Mouse (Mus musculus): ENCODE data around the gene Tnrc6b.
"Not testable (repeated sequence)": the region's sequence is repeated elsewhere in the genome, so short reads cannot be mapped to it uniquely, and the experiment has no call there.

The Tnrc6b gene

DNA sequence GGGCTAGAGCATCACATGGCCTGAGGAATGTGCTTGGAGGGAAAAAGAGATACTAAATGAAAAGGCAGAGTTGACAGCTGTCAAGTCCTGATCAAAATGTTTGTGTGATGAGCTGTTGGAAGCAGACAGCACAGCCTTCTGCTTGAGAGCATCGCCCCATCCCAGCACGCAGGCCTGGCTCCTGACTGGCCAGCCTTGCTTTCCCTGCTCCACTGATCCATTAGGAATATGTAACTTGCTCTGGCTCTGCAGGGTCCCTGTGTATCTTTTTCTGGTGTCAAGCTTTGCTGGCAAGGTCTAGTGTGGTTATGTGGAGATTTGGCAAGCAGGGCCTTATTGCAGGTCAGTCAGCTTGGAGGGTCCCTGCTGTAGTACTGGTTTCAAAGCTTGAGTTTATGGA is 148.3 kb downstream of the Tnrc6b start:
- no peak for DNase-seq

DNA sequence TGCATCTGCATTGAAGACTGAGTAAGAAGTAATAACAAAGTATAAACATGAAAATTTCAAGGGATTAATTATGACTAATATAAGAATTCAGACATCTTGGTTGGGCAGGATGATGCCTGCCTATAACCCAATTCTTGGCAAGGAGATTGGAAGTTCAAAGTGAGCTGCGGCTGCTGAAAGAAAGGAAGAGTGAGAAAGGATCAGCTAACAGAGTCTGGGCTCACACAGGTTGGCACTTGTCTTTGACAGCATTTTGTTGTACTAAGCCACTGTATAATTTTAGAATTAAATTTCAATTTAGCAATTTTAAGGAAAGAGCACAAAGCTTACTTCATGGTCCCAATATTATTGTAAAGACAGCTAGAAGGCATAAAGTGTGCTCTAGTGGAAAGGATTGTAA is 150.2 kb downstream of the Tnrc6b start:
- no peak for DNase-seq

DNA sequence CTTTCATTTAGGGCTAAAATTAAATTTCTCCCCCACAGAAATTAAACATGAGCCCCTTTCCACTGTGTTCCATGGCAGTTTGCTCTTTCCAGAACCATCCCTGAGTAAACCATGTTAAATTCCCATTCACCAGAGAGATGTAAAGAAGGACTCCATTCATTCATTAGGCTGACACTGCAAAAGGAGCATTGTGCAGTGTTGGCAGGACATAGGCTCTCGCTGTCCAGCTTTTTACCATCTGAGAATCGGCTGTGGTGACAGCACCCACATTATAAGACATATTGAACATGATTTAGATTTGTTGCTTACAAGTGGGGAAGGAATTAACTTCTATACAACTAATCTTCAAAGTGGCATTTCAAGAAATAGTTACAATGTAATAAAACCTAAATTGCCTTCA is 150.9 kb downstream of the Tnrc6b start:
- no peak for DNase-seq

DNA sequence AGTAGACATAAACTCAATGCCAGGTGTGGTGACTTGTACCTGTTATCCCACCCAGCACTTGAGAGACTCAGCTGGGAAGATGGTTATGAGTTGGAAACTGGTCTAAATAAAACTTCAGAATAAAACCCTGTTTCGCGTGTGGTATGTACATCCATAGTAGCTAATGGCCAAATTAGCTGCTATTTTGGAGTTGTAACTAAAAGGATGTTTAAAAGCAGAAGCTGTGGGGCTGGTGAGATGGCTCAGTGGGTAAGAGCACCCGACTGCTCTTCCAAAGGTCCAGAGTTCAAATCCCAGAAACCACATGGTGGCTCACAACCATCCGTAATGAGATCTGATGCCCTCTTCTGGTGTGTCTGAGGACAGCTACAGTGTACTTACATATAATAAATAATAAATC is 157.5 kb downstream of the Tnrc6b start:
- DNase-seq = not testable (repeated sequence)

DNA sequence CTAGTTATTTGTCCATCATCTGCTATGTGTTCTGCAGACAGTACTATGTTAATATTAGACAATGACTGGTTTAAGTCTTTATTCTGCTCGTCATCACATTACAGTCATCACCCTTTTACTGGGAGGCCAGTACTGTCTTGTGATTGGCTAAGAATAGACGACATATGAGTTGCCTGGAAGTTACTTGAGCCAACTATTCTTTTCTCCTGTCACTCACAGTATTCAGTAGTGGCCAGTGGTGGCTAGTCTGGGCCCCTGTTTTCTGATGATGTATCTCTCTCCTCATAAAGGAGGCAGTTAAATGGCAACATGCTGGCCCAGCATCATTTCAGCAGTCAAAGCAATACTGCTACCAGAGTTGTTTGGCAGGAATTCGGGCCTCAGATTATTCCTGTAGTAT is 163.6 kb downstream of the Tnrc6b start:
- DNase-seq = no peak

DNA sequence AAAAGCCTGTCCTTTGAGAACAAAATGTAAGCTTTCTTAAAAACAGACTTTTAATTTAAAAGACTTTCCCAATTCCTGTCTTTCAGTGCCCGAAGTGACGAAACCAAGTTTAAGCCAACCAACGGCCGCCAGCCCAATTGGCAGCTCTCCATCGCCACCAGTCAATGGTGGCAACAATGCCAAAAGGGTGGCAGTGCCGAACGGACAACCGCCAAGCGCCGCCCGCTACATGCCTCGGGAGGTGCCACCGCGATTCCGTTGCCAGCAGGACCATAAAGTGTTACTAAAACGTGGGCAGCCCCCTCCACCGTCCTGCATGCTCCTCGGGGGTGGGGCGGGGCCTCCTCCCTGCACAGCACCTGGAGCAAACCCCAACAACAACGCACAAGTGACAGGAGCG is 165.1 kb downstream of the Tnrc6b start:
- peak; percentile 14 for DNase-seq

DNA sequence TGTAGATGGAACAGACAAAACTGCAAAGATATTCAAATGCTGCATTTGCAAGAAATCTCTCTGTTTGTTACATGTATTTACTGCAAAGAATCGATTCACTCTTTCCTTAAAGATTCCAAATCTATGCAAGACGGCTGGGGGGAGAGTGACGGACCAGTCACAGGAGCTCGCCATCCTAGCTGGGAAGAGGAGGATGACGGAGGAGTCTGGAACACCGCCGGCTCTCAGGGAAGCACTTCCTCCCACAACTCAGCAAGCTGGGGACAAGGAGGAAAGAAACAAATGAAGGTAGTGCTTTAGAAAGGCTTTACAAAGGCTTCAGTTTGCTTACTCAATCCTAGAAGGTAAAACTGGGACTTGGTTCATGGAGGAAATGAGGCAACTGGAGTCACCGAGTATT is 173.0 kb downstream of the Tnrc6b start:
- DNase-seq = no peak

DNA sequence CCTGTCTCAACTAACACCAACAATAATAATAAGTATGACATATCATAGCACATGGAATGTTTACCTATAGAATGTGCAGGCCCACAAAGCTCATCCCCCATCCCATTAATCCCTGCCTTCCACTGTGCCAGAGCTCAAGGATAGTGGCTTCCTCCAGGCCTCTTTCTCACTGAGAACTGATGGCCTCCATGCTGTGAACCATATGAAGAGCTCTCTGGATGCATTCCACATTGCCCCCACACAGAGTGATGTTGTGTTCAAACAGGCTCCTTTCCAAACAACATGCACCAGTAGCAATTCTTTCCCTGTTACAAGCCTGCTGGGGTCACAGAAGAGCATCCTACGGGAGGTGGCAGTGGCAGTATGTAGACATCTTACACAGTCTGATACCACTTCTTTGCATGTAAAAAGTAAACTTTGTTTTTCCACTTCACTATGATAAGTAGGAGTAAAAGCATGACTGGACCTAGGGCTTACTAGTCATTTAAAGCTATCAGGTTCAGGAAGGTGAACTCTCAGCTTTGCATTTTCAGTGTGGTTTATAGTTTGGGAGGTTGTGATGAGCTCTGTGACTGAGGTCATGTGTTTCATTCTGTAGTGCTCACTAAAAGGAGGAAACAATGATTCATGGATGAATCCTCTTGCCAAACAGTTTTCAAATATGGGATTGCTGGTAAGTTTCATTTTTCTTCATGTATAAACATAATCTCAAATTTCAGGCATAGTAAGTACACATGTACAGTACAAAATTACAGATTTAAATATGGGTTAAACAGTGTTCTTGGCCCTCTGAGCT is 175.4 kb downstream of the Tnrc6b start:
- DNase-seq = no peak

DNA sequence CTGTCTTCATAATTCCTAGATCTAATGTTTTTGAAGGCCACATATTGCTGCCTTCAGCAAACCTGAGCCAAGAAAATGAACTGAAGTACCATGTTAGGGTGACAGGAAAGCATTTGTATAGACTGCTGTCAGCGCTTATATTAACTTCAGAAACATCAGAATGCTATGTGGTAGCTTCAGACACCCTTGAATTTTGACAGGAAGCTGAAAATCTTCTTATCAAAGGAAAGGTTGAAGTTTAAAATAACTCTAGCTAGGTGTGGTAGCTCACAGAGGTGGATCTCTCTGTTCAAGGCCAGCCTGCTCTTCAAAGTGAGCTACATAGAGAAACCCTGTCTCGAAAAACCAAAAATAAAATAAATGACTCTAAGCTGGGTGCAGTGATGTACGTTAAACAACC is 181.2 kb downstream of the Tnrc6b start:
- DNase-seq = no peak

DNA sequence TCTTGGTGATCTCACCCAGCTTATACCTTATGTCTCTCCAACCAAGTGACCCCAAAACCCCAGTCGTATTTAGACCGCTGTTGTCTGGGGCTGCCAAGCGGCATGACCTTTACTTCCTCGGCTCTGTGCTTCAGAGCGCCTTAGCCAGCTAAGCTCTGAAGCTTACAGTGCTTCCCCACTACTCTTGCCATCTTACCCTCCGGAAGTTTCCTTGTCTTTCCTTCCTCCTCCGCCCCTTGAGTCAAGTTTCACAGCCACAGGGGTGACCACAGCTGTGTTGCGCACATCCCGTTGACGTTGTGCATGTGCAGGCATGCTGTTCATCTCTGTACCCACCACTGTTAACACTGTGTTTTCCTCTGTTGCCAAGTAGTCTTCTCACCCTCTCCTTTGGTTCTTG is 185.6 kb downstream of the Tnrc6b start:
- DNase-seq = no peak

DNA sequence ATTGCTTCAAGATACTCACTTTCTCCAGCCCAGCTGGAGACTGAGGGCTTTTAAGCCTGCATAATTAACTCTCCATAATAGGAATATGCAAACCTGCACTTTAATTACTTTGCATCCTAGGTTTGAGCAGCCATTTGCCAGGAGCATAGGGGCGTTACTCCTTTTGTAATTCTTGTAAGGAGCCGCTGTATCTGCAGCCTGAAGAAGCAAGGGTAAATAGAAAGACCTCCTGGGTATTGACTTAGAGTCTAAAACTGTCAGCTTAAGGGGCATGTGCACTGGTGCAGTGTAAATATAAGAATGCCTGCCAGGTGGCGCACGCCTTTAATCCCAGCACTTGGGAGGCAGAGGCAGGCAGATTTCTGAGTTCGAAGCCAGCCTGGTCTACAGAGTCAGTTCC is 186.8 kb downstream of the Tnrc6b start:
- DNase-seq = no peak

DNA sequence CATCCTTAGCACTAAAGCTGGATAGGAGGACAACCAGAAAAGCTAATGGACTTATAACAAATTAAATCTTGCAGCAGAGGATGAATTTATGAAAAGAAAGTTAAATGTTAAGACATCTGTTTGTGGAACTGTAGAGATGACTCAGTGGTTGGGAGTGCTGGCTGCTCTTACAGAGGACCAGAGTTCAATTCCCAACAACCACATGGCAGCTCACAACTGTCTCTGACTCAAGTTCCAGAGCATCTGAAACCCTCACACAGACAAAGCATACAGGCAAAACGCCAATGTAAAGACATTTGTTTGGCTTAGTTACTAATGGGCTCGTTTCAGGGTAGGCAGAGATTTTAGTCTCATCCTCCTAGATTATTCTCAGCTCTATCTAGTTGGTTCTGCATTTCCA is 188.7 kb downstream of the Tnrc6b start:
- no peak for DNase-seq

DNA sequence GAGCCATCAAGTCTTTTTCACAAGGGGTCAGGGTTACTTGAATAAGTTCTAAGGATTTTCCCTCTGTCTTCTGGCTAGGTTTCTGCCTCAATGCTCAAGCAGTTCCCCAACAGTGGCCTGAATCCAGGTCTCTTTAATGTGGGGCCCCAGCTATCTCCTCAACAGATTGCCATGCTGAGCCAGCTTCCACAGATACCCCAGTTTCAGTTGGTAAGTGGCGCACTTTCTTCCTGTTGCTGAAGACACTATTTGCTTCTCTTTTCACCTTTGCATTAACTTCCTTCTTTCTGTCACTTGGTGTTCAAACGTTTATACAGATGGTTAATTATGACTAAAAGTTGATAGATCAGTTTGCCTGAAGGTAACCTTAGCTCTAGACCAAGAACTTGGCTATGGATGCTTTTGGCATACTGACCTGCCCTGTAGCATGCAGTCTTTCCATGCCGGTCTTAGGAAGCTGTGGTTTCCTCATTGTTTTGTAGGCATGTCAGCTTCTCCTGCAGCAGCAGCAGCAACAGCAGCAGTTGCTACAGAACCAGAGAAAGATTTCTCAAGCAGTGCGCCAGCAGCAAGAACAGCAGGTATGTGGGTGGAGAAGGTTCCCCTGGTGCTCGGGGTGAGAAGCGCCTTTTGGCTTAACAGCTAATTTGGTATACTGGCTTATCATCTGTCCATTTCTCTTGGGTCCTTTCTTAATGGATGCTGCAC is 190.8 kb downstream of the Tnrc6b start:
- DNase-seq = no peak

DNA sequence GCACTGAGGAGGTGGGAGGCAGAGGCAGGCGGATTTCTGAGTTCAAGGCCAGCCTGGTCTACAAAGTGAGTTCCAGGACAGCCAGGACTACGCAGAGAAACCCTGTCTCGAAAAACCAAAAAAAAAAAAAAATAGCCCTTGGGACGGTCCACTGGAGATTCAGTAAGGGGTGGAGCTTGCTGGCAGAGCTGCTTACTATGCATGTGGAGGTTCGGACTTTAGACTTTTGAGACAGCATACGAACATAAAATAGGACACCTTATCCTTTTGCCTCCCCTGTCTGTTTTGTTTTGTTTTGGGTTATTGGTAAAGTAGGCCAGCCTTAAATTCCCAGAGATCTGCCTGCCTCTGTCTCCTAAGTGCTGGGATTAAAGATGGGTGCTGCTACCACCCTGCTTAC is 193.7 kb downstream of the Tnrc6b start:
- DNase-seq = not testable (repeated sequence)

DNA sequence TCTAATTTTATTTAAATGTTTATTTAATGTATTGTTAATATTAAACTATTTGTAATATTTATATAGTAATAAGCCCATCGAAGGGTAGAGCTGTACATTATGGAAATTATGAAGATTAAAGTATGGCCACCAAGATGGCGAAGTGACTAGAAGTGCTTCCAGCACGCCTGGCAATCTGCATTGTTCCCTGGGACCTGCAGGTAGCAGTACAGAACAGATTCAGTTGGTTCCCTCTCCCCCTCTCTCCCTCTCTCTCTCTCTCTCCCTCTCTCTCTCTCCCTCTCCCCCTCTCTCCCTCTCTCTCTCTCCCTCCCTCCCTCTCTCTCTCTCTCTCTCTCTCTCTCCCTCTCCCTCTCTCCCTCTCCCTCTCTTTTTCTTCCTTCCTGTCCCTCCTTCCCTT is 199.1 kb downstream of the Tnrc6b start:
- no peak for DNase-seq

DNA sequence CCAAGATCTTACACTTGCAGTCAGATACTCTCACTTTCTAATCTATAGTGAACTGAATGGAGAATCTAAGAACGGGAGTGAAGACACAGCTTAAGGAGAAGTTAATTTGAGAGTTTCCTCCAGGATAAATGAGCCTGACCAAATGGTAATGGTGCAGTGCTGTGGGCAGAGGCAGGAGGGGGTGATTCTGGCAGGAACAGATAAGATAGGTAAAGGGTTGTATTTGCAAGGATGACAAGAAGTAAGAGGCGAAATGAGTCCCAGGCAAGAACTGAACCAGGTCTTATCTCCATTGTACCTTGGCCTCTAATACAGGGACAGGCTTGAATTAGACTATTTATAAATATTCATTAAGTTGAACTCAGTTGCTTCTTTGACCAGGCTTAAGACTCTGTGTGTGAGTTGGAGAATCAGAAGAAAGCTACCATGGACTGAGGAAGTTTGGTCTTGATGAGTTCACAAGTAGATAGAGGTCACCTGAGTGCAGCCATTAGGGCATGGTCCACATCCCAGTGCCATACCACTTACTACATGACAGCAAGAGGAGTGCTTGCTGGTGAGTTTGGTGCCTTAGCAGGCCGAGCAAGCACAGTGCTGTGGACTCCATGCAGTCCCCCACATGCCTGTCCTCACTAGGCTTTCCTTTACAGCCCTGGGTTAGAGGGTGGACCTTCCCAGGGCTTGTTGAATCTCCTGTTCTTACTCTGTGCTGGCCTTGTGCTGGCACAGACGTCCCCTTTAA is 199.8 kb downstream of the Tnrc6b start:
- no peak for DNase-seq

DNA sequence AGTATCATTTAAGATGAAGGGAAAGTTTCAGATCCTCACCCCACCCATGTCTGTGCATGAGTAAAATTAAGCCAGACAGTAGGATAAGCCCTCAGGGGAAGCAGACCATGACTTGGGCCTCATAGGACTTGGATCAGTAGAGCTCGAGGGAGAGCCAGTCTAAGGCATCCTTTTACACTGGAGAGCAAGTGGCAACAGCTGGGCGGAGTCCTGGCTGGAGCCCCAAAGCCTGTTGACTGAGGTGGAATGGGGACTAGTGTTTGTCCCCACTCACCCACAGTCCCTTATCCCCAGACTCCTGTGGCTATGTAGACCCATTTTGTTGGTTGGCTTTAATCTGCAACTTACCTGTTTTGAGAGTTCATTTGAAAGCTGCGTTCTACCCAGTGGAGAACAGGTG is 201.1 kb downstream of the Tnrc6b start:
- DNase-seq = peak; percentile 12

DNA sequence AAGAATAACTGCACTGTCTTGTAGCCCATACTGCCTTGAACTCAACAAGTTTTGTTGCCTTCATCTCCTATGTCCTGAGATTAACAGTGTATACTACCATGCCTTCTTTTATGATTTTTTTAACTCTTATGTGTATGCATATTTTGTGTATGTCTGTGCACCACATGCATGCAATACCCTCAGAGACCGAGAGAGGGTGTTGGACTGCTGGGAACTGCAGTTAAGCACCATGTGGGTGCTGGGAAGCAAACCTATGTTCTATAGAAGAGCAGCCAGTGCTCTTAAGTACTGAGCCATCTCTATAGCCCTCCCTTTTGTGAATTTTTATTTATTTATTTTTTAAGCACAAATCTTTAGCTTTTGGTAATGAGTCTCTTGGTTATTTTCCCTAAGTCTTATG is 202.7 kb downstream of the Tnrc6b start:
- DNase-seq = no peak

DNA sequence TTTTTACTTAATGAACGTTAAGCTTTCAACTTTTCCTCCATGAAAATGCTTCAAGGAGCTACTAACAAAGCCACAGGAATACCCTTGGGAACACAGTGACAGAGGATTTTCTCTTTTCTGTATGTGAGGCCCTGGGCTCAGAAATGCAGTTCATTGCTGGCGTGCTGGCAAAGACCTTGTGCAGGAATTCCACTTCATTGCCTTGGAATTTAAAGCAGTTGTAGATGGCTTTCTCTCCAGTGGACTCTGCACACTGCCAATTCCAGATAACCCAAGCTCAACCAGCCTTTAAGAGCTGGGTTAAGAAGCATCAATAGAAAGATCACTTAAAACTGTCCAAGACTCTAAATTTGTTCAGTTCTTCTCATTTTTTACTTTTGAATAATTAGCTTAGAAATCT is 204.7 kb downstream of the Tnrc6b start:
- DNase-seq = peak; percentile 42

DNA sequence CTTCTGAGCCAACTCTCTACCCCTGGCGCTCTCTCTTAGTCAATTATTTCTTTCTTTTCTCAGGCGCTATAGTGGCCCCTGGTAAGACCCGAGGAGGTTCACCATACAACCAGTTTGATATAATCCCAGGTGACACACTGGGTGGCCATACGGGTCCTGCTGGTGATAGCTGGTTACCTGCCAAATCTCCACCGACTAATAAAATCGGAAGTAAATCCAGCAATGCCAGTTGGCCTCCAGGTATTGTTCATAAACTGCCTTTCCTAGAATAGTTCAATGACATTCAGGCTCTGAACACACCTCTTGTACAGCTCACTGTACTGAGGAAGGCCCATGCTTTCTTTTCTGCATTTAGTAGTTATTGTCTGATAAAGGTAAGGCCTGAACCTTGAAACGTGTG is 205.5 kb downstream of the Tnrc6b start:
- no peak for DNase-seq

DNA sequence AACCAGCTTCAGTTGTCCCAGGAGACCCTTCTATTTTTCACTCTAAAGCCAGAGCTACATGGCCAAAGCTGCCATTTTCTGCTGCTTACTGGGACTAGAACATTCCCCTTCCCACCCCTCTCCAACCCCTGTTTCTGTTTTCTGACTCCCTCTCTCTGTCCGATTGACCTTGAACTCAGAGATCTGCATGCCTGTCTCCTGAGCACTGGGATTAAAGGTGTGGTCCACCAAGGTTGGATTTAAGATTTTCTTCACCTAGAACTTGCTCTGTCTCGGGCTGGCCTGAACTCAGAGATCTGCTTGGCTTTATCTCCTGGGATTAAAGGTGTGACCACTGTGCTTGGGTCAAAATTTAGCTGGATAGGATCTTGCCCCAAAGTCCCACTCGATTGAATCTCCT is 209.2 kb downstream of the Tnrc6b start:
- no peak for DNase-seq

DNA sequence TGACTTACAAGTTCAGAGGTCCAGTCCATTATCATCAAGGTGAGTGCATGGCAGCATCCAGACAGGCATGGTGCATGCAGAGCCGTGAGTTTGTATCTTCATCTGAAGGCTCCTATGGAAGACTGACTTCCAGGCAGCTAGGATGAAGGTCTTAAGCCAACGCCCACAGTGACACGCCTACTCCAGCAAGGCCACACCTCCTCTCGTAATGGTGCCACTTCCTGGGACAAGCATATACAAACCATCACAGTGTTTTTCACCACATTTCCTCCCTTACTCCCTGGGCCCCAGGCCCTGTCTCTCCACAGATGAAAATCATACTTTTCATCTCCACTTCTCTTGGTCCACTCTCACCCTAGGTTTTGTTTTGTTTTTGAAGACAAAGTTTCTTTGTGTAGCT is 210.7 kb downstream of the Tnrc6b start:
- DNase-seq = no peak

DNA sequence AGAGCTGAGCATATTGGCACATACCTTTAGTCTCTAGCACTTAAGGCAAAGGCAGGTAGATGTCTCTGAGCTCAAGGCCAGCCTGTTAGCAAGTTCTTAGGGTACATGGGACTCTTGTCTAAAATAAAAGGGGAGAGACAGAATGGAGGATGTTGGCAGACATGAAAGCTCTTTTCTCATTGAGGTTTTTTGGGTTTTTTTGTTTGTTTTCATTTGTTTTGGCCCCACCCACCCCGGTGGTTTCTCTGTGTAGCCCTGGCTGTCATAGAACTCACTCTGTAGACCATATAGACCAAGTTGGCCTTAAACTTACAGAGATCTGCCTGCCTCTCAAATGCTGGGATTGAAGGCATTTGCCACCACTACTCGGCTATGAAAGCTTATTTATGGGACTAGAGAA is 213.1 kb downstream of the Tnrc6b start:
- DNase-seq = no peak

DNA sequence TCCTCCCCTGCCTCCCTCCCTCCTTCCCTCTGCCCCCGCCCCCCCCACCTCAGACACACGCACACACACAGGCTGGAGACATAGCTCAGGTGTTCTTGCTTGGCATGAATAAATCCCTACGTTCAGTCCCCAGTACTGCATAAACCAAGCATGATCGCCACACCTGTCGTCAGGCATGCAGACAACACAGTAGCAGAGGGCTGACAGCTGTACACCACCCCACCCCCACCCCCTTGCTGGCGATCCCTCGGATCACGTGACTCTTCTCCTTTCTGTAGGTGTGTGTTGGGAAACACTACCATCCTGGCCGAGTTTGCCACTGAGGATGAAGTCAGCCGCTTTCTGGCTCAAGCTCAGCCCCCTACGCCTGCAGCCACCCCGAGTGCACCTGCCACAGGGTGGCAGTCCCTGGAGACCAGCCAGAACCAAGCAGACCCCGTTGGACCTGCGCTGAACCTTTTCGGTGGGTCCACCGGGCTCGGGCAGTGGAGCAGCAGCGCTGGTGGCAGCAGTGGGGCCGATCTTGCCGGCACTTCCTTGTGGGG is 217.8 kb downstream of the Tnrc6b start:
- no peak for DNase-seq

Data from kidney, adult 18-20 months (tissue).